Mouse (Mus musculus) lung, postnatal 0 days (tissue): ENCODE measurements around the gene Daxx.

Source experiments
- CTCF ChIP-seq: IDR thresholded peaks from 2 replicates; pipeline ENCODE4 v1.5.1; 2016; ENCODE audit warnings: antibody characterized with exemption, mild to moderate bottlenecking
- EP300 ChIP-seq: IDR thresholded peaks from 2 replicates; pipeline ENCODE4 v1.6.1; 2016; ENCODE audit warnings: antibody characterized with exemption, mild to moderate bottlenecking, control low read depth

GRCm38 (mm10) chr17:33932448-33932847 is 23.2 kb downstream of the Daxx start:
- TF ChIP-seq CTCF (no peak), EP300 (no peak)
